Mouse (Mus musculus): ENCODE measurements around the gene 1700021F05Rik. TPM values are rescaled to one million over a fixed set of nuclear protein-coding genes. Genes with fewer than 3 reads are reported as not detected.

The 1700021F05Rik gene
- polyA plus RNA-seq, 1 experiment from 2014 or later: 62.6 TPM

DNA sequence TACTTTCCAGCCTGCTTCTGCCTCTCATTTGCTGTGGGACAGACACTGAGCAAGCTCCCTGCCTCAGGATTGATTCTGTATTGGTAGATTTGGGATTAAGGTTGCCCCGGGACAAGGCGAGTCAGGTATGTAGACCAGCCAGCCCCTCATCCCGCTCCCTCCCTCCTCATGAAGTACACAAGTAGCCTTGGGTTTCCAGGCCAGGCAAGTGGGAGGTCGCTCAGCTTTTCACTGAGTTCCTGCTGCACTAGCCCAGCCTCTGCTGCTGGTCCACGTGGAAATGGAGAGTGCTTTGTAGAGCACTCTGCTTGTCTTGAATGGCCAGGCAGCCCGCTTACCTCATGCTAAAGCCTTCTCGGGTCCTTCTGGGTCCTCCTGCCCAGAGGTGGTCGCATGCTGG is 50.8 kb downstream of the 1700021F05Rik start:
- 80% methylated on average over 8 of the region's 8 CpGs for WGBS
- H3K27ac ChIP-seq: no peak overlapping the region
- no peaks in the 10 kb centered on the region for H3K9me3 ChIP-seq
- H3K36me3 ChIP-seq (replicated peaks): no peaks in the 10 kb centered on the region
- no peak overlapping the region for H3K4me2 ChIP-seq
- no peak overlapping the region for H3K9ac ChIP-seq
- no peak for ATAC-seq (replicated peaks)
- H3K4me1 ChIP-seq: no peaks in the 10 kb centered on the region
- no peak overlapping the region for H3K4me3 ChIP-seq
- H3K27me3 ChIP-seq (replicated peaks): no peaks in the 10 kb centered on the region

DNA sequence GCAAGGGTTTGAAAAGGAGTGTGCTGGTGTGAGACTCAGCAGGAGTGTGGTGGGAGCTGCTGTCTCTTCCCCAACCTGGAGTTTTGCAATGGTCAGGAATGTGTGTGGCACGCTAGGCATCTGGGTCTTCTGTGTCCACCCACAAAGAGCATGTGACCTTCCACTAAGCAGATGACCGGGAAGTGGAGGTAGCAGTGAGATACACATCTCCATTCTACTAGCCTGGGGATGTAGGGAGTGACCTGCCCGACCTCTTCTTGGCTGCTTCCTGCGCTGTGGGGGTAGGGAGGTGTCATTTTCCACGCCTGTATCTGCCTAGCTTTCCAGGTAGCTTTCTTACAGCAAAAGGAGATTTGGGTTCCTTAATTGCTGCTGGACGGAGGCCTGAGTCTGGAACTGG is 51.2 kb downstream of the 1700021F05Rik start:
- Histone ChIP-seq H3K9ac (no peak overlapping the region), H3K4me1 (no peaks in the 10 kb centered on the region), H3K27me3 (replicated peaks) (no peaks in the 10 kb centered on the region), H3K27ac (no peak overlapping the region), H3K4me3 (no peak overlapping the region), H3K36me3 (replicated peaks) (no peaks in the 10 kb centered on the region), H3K9me3 (no peaks in the 10 kb centered on the region), H3K4me2 (no peak overlapping the region)
- ATAC-seq (replicated peaks): no peak
- WGBS: 76% methylated on average over 6 of the region's 6 CpGs

DNA sequence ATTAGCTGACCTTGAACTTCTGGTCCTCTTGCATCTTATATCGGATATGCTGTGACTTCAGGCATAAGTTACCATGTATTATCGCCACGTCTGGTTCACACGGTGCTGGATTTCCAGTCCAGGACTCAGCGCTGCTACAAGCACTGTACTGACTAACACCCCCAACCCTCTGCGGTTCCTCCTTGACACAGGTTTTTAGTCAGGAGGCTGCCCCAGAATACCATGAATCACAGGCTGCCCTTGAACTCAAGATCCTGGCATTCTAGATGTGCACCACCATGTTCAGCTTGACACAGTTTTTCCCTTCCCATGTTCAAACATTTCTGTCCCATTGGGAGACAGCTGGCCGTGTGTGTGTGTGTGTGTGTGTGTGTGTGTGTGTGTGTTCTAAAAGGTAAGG is 51.7 kb downstream of the 1700021F05Rik start:
- H3K4me2 ChIP-seq: no peak overlapping the region
- H3K4me3 ChIP-seq: no peak overlapping the region
- H3K27me3 ChIP-seq (replicated peaks): no peaks in the 10 kb centered on the region
- no peaks in the 10 kb centered on the region for H3K4me1 ChIP-seq
- ATAC-seq (replicated peaks): no peak
- no peak overlapping the region for H3K27ac ChIP-seq
- H3K36me3 ChIP-seq (replicated peaks): no peaks in the 10 kb centered on the region
- no peaks in the 10 kb centered on the region for H3K9me3 ChIP-seq
- 88% methylated on average over 7 of the region's 7 CpGs for WGBS
- no peak overlapping the region for H3K9ac ChIP-seq

DNA sequence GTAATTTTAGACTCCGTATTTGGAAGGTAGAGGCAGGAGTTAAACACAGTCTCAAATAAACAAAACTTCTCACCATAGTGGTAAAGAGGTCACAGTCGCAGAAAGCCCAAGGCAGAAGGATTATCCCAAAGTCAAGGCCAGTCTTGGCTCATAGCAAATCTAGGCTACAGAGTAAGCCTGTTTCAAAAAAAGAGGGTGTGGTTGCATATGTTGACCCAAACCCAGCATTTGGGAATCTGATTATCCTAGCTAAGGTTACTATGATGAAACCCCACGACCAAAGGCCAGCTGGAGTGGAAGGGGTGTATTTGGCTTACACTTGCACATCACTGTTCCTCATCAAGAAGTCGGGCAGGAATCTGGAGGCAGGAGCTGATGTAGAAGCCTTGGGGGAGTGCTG is 52.5 kb downstream of the 1700021F05Rik start:
- ATAC-seq (replicated peaks): no peak

DNA sequence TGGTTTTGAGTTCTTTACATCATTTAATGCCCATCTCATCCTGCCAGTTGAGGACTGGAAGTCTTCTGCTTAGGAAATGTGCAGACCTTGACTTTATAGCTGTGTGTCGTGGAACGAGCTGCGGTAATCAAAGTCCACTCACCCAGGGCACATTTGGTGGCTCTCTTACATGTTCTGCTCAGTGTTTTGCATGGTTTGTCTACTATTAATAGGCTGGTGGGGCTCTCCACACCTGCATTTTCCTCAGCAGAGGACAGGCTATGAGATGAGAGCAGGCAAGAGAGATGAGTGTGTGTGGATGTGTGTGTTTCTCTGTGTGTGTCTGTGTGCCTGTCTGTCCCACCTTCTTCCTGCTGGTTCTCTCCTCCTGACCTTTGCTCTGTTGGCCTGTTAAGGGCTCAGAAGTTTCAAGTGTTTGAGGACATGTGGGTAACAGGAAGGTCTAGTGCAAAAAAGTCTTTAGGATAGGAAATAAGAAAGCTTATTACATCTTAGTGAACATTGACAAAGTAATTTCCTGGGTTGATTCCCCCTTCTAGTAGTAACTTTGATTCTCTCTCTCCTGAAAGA is 53.3 kb downstream of the 1700021F05Rik start:
- no peaks in the 10 kb centered on the region for H3K36me3 ChIP-seq (replicated peaks)
- H3K27me3 ChIP-seq (replicated peaks): no peaks in the 10 kb centered on the region
- no peak overlapping the region for H3K9ac ChIP-seq
- 89% methylated on average over 3 of the region's 3 CpGs for WGBS
- H3K9me3 ChIP-seq: no peaks in the 10 kb centered on the region
- no peak overlapping the region for H3K4me3 ChIP-seq
- ATAC-seq (replicated peaks): no peak
- no peak overlapping the region for H3K27ac ChIP-seq
- H3K4me2 ChIP-seq: no peak overlapping the region
- peaks cover 9% of the 10 kb centered on the region for H3K4me1 ChIP-seq

More for the DNA sequence above, 52.5 kb downstream of the 1700021F05Rik start:
- Histone ChIP-seq H3K4me2 (no peak overlapping the region), H3K9ac (no peak overlapping the region), H3K4me3 (no peak overlapping the region), H3K4me1 (peaks cover 5% of the 10 kb centered on the region), H3K9me3 (no peaks in the 10 kb centered on the region), H3K27me3 (replicated peaks) (no peaks in the 10 kb centered on the region), H3K27ac (no peak overlapping the region), H3K36me3 (replicated peaks) (no peaks in the 10 kb centered on the region)
- WGBS: 89% methylated on average over 4 of the region's 4 CpGs

DNA sequence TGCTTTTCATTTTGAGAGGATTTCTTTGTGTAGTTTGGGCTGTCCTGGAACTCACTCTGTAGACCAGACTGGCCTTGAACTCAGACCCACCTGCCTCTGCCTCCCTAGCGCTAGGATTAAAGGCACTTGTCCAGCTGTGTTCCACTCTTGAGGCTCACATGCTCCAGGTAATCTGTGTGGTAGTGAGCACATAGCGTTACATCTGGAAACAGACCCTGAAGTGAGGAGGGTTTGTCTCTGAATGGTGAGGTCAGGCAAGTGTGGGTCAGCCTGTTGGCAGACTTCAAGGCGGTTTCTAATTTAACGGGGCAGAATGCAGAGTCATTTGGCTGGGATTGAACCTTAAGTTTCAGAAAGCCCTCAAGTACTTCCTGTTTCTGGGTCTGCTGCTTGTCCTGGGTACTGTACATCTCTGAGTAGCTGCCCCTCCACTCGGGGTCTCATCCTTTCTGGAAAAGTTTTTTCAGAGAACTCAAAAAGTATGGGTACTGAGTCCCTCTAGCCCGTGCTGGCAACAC is 55.0 kb downstream of the 1700021F05Rik start:
- 90% methylated on average over 6 of the region's 6 CpGs for WGBS
- Histone ChIP-seq H3K4me1 (peaks cover 17% of the 10 kb centered on the region), H3K27ac (no peak overlapping the region), H3K36me3 (replicated peaks) (no peaks in the 10 kb centered on the region), H3K4me3 (no peak overlapping the region), H3K9ac (no peak overlapping the region), H3K27me3 (replicated peaks) (no peaks in the 10 kb centered on the region), H3K4me2 (no peak overlapping the region), H3K9me3 (no peaks in the 10 kb centered on the region)
- no peak for ATAC-seq (replicated peaks)

DNA sequence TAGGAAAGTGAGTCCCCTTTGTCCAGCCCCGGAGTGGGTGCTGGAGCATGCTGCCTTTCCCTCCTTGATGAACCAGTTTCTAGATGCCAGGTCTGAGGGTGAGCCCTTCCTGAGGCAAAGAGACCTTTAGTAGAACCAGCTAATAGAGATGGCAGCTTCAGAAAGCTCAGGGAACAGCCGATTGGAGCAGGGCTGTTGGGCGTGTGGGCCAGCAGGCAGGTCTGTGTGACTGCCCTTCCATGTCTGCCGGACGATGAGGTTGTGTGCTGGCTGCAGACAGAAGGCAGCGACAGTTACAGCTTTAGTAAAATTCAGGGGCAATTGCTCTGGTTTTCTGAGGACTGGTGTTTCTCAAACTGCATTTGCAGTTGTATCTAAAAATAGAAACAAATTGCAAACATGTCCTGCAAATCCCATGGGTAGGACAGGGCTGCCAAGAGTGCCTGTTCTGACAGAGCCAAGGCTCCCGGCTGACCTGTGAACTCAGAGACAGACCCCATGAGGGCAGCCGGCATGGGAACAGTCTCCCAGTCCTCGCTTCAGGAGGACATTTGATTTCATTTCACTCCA is 57.3 kb downstream of the 1700021F05Rik start:
- 49% methylated on average over 9 of the region's 9 CpGs for WGBS
- Histone ChIP-seq H3K4me1 (peaks cover 27% of the 10 kb centered on the region), H3K27ac (peak overlapping the region; percentile 39; the same call in 1 of the 2 replicates), H3K36me3 (replicated peaks) (no peaks in the 10 kb centered on the region), H3K27me3 (replicated peaks) (no peaks in the 10 kb centered on the region), H3K4me3 (no peak overlapping the region), H3K4me2 (no peak overlapping the region), H3K9ac (0 out of 2 replicates have a peak overlapping the region, but pooled peaks have one; percentile 1), H3K9me3 (no peaks in the 10 kb centered on the region)
- ATAC-seq (replicated peaks): no peak

DNA sequence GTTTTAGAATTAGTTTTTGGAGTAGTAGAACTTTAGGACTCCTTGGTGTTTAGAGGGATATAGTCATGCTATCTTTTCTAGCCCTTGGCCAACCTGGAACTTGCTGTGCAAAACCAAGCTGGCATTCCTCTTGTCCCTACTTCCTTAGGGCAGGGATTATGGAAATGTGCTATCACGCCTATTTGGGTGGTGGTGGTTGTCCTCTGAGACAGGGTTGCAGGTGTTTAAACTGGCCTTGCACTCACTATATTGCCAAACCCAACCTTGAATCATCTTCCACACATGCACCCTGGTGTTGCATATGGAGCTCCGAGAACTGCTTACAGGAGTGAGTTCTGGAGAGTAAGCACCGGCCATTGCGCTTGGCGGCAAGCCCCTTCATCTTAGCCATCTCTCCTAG is 58.8 kb downstream of the 1700021F05Rik start:
- H3K4me2 ChIP-seq: no peak overlapping the region
- peaks cover 40% of the 10 kb centered on the region for H3K4me1 ChIP-seq
- ATAC-seq (replicated peaks): no peak
- H3K36me3 ChIP-seq (replicated peaks): no peaks in the 10 kb centered on the region
- H3K9me3 ChIP-seq: no peaks in the 10 kb centered on the region
- no peak overlapping the region for H3K9ac ChIP-seq
- no peak overlapping the region for H3K27ac ChIP-seq
- 81% methylated on average over 5 of the region's 5 CpGs for WGBS
- no peaks in the 10 kb centered on the region for H3K27me3 ChIP-seq (replicated peaks)
- H3K4me3 ChIP-seq: no peak overlapping the region

DNA sequence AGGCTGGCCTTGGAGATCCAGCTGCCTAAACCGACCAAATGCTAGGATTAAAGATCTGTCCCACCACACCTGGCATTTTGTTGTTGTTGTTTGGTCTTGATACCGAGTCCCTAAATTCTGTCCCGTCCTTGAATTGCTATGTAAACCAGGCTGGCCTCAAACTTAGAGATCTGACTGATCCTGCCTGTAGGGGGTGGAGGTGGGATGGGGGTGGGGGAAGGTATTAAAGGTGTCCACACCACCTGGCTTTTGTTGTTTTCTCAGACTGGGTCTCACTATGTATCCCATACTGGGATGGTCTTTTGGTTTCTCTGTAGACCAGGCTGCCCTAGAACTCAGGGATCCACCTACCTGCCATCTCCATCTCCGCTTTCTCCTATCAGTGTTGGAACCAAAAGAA is 59.6 kb downstream of the 1700021F05Rik start:
- H3K4me1 ChIP-seq: peaks cover 42% of the 10 kb centered on the region
- H3K9ac ChIP-seq: no peak overlapping the region
- no peak for ATAC-seq (replicated peaks)
- no peaks in the 10 kb centered on the region for H3K36me3 ChIP-seq (replicated peaks)
- H3K4me3 ChIP-seq: no peak overlapping the region
- no peak overlapping the region for H3K4me2 ChIP-seq
- H3K9me3 ChIP-seq: no peaks in the 10 kb centered on the region
- 49% methylated on average over 4 of the region's 4 CpGs for WGBS
- H3K27me3 ChIP-seq (replicated peaks): no peaks in the 10 kb centered on the region
- H3K27ac ChIP-seq: no peak overlapping the region

DNA sequence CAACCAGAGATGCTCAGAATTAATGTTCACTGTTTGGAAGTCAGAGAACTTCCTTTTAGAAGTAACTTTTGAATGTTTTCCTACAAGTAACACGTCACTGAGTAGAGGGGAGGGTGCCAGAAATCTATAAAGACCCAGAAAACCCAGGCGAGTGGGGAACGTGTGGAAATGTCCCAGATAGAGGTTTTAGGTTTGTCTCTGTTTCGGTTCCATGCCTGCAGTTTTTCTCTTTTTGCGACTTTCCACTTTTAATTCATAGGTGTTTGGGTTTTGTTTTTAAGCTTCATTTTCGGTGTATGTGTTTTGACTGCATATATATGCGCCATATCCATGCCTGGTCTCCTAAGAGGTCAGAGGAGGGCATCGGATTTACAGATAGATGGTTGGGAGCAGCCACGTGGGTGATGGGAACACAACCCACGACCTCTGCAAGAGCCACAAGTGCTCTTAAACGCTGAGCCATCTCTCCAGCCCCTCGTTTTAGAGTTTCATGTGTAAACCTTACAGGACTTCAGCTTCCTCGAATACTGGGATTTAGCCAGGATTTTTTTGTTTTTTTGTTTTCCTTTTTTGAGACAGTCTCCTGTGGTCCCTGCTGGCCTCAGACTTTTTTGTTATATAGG is 60.5 kb downstream of the 1700021F05Rik start:
- Histone ChIP-seq H3K9ac (peak overlapping the region; percentile 71; the same call in 1 of the 2 replicates), H3K4me1 (peaks cover 42% of the 10 kb centered on the region), H3K9me3 (no peaks in the 10 kb centered on the region), H3K27ac (peak overlapping the region; percentile 98), H3K4me3 (peak overlapping the region; percentile 90), H3K36me3 (replicated peaks) (no peaks in the 10 kb centered on the region), H3K27me3 (replicated peaks) (no peaks in the 10 kb centered on the region), H3K4me2 (peak overlapping the region; percentile 99)
- WGBS: 4% methylated on average over 13 of the region's 13 CpGs
- no peak for ATAC-seq (replicated peaks)

DNA sequence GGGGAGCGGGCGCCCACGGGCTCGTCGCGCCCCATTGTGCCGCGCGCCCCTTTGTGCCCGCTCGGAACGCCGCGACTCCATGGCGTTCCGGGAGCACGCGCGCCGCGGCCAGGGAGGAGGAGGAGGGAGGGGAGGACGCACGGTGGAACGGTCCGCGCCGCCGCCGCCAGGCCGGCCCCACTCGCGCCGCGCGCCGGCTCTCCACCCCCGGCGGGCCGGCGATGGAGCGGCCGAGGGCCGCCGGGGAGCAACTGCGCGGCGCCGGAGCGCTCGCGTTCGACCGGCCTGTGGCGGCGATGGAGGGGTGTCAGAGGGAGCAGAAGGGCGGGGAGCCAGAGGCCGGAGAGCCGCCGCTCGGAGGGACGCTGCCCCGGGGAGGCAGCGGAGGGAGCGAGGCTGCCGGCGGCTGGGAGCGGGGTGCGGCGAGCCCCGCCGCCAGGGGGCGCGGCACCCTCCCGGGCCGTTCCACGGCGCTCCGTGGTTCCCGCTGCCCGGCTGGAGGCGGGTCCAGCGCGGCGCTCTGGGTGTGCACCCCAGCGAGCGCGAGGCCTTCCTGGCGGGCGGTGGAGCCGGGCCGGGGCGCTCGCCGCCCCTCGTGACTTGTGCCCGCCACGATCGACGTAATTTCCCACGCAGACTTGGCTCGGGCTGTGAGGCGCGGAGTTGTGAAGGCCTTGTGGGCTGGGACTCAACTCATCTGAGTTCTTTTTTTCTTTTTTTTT is 61.2 kb downstream of the 1700021F05Rik start:
- H3K4me1 ChIP-seq: peaks cover 42% of the 10 kb centered on the region
- H3K4me2 ChIP-seq: peak overlapping the region; percentile 99
- no peaks in the 10 kb centered on the region for H3K9me3 ChIP-seq
- peak overlapping the region; percentile 90 for H3K4me3 ChIP-seq
- peak overlapping the region; percentile 71 for H3K9ac ChIP-seq
- no peaks in the 10 kb centered on the region for H3K36me3 ChIP-seq (replicated peaks)
- under 1% methylated on average over 69 of the region's 103 CpGs for WGBS
- peak; percentile 90 for ATAC-seq (replicated peaks)
- no peaks in the 10 kb centered on the region for H3K27me3 ChIP-seq (replicated peaks)
- H3K27ac ChIP-seq: peak overlapping the region; percentile 98

DNA sequence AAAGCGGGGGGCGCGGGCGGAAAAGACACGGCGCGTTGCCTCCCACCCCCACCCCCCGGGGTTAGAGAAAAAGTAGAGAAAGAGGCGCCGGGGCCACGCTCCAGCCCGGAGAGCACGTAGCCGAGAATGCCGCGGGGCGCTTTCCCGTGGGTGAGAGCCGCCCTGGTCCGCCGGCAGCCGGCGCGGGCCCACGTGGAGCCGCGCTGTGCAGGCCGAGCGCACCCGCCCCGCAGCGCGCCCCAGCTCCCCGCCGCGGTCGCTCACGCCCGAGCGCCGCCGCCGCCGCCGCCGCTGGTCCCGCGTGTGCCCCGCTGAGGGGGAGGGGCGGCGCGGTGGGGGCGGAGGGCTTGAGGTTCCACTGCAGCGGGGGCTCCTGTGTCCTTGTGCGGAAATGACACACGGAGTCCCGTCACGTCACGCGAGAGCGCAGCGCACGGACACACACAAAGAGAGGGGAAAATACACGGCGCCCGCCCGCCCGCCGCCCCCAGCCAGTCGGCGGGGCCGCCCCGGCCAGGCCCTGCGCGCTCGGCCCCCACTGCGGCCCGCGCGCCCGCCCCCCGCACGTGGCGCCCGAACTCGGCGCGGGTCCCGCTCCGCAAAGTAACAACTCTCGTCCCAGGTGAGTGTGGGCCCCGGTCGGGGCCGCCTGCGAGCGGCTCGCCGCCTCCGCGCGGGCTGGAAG is 61.9 kb downstream of the 1700021F05Rik start, which contains the start of gene Bend3:
Bend3 (plus strand) TSS at position 81 of the 685 bp plus-strand sequence.
- peak within 1 kb of the TSS; percentile 71 for H3K9ac ChIP-seq
- ATAC-seq (replicated peaks): peak; percentile 81
- H3K9me3 ChIP-seq: no peaks in the 10 kb centered on the region
- H3K36me3 ChIP-seq (replicated peaks): no peaks in the 10 kb centered on the region
- no peaks in the 10 kb centered on the region for H3K27me3 ChIP-seq (replicated peaks)
- H3K4me2 ChIP-seq: peak within 1 kb of the TSS; percentile 99
- peak within 1 kb of the TSS; percentile 90 for H3K4me3 ChIP-seq
- WGBS: under 1% methylated on average over 78 of the region's 101 CpGs
- peaks cover 42% of the 10 kb centered on the region for H3K4me1 ChIP-seq
- H3K27ac ChIP-seq: peak within 1 kb of the TSS; percentile 98

All from midbrain, embryonic 15.5 days (tissue).